In the genomic region with DNA sequence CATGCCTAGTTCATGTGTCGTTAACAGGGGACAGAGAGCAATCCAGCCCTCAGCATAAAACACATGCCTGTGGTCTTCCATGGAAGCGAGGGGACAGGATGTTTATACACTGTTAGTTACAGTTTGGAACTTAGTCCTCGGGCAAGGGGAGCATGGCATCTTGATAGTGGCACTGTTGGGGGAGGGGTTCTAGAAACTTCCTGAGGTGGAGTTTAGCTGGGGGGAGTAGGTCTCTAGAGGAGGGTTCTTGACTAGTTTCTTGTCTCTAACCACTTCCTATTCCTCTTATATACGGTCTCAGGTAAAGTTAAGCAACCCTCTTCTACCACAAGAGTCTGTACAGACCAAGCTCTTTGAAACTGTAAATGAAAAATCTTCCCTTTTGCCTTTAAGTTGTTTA, we compare ENCODE assay signal across 21 mouse cellular contexts. TPM values are rescaled to one million over a fixed set of nuclear protein-coding genes. Genes with fewer than 3 reads are reported as not detected.
DNase-seq lines count a peak whose midpoint lies in the region; ATAC-seq lines count a peak whose summit lies in the region.
"Had no signal": no experiment of that assay in that cellular context is flagged by ENCODE, and none has a peak within 500 bp of the region (broad histone marks: within the 10 kb centered on the region; RNA-seq: fewer than 3 reads in every experiment).

No protein-coding gene starts in this region.

- H3K27ac ChIP-seq in liver, embryonic 11.5 days (ENCODE audit: low read depth, low read length) = no peak overlapping the region
- H3K27ac ChIP-seq: embryonic facial prominence, embryonic 12.5 days; forebrain, embryonic 10.5 days; midbrain, embryonic 12.5 days had no signal

- no peaks in the 10 kb centered on the region for H3K9me3 ChIP-seq in liver, embryonic 11.5 days (ENCODE audit: control insufficient read depth, low read length)
- H3K9me3 ChIP-seq: embryonic facial prominence, embryonic 12.5 days; forebrain, embryonic 10.5 days; midbrain, embryonic 12.5 days had no signal

- WGBS in liver, embryonic 11.5 days = 42% methylated on average over 4 of the region's 4 CpGs

- no peak for ATAC-seq in liver, embryonic 11.5 days (replicated peaks; ENCODE audit: low FRiP score)

- H3K4me2 ChIP-seq in liver, embryonic 11.5 days = no peak overlapping the region
- H3K4me2 ChIP-seq: embryonic facial prominence, embryonic 12.5 days; midbrain, embryonic 12.5 days had no signal

- H3K36me3 ChIP-seq in liver, embryonic 11.5 days (ENCODE audit: control insufficient read depth, insufficient read depth, low read length) = no peaks in the 10 kb centered on the region
- H3K36me3 ChIP-seq: embryonic facial prominence, embryonic 12.5 days; forebrain, embryonic 10.5 days; midbrain, embryonic 12.5 days had no signal

- no peak overlapping the region for H3K4me3 ChIP-seq in liver, embryonic 11.5 days (ENCODE audit: low read depth, low read length)
- H3K4me3 ChIP-seq: embryonic facial prominence, embryonic 12.5 days; forebrain, embryonic 10.5 days; midbrain, embryonic 12.5 days; myocyte had no signal

- peaks cover 8% of the 10 kb centered on the region; the same call in 1 of the 2 replicates for H3K4me1 ChIP-seq in liver, embryonic 11.5 days (replicated peaks; ENCODE audit: control insufficient read depth, insufficient read depth, low read length)
- H3K4me1 ChIP-seq: embryonic facial prominence, embryonic 12.5 days; midbrain, embryonic 12.5 days had no signal

- DNase-seq in B cell, adult 2 months = peak; percentile 51 to 63
- DNase-seq in CD8-positive naive resting alpha-beta T cell, adult 2 months (ENCODE audit: low read depth in 2 of 2, low spot score in 2 of 2) = peak; percentile 50 to 72
- DNase-seq in lung, postnatal 10 days = peak; percentile 41
- peak; percentile 83 for DNase-seq in thymus, postnatal 0 days (ENCODE audit: low spot score)
- no peak for DNase-seq in gastrocnemius, postnatal 25 days
- no peak for DNase-seq in layer of hippocampus, postnatal 10 days (ENCODE audit: low spot score in 2 of 2)
- DNase-seq in liver, embryonic 11.5 days (ENCODE audit: low spot score) = no peak
- DNase-seq: adrenal gland, postnatal 25 days; cerebellum, postnatal 36 days; heart, adult 18-20 months; heart, postnatal 14 days; kidney, postnatal 14 days; layer of hippocampus, postnatal 36 days had no signal

- no peak overlapping the region for H3K9ac ChIP-seq in liver, embryonic 11.5 days (ENCODE audit: low read depth, low read length)
- H3K9ac ChIP-seq: embryonic facial prominence, embryonic 12.5 days; midbrain, embryonic 12.5 days had no signal

- no peaks in the 10 kb centered on the region for H3K27me3 ChIP-seq in liver, embryonic 11.5 days (replicated peaks; ENCODE audit: control insufficient read depth, insufficient read depth, low read length)
- H3K27me3 ChIP-seq: embryonic facial prominence, embryonic 12.5 days; midbrain, embryonic 12.5 days had no signal

RNA-seq across cellular contexts. Expression of gene Timm8a2, which starts 31.8 kb away (rescaled TPM):
- polyA plus RNA-seq in thymus, postnatal 0 days (2015; fragmentation: Nextera tagmentation; extraction: Ambion mirVana) = 0.21 TPM in 1 of 2 replicates, not detected in the other
- not detected for total RNA-seq in gastrocnemius, postnatal 25 days (2021)
- total RNA-seq in layer of hippocampus, postnatal 10 days (2021) = not detected
- not detected in 2 replicates for polyA plus RNA-seq in liver, embryonic 11.5 days (2014; fragmentation: Nextera tagmentation; extraction: Ambion mirVana)
- total RNA-seq: adrenal gland, postnatal 25 days; heart, adult 18-20 months; heart, postnatal 14 days had no signal
- polyA plus RNA-seq: embryonic facial prominence, embryonic 12.5 days; forebrain, embryonic 10.5 days; intestine, embryonic 14.5 days; limb, embryonic 11.5 days; liver, embryonic 16.5 days; midbrain, embryonic 12.5 days; myocyte; stomach, embryonic 14.5 days had no signal

RNA-seq across cellular contexts. Expression of gene Tm9sf2, which starts 40.6 kb away (rescaled TPM):
- 121 and 127 TPM in 2 replicates for polyA plus RNA-seq in thymus, postnatal 0 days (2015; fragmentation: Nextera tagmentation; extraction: Ambion mirVana)
- total RNA-seq in gastrocnemius, postnatal 25 days (2021) = 10 to 100 TPM; 56.1 to 62.5 TPM
- 10 to 100 TPM; 78.5 to 89.9 TPM for total RNA-seq in layer of hippocampus, postnatal 10 days (2021)
- polyA plus RNA-seq in liver, embryonic 11.5 days (2014; fragmentation: Nextera tagmentation; extraction: Ambion mirVana) = 120 and 138 TPM in 2 replicates

Comparison
In these comparisons a context has a peak if more than half of its experiments do, and no peak if none do; other contexts are left out.
1. DNase-seq: peak in B cell, adult 2 months (2 of 2), CD8-positive naive resting alpha-beta T cell, adult 2 months (2 of 2), lung, postnatal 10 days (single experiment) and thymus, postnatal 0 days (single experiment); none in gastrocnemius, postnatal 25 days (single experiment), layer of hippocampus, postnatal 10 days (0 of 2) and liver, embryonic 11.5 days (single experiment).